Mouse (Mus musculus) spleen, adult 2 months (tissue): ENCODE data around the gene Cflar. TPM values are rescaled to one million over a fixed set of nuclear protein-coding genes. Genes with fewer than 3 reads are reported as not detected.
"Not testable (repeated sequence)": the region's sequence is repeated elsewhere in the genome, so short reads cannot be mapped to it uniquely, and the experiment has no call there.

Source experiments
- DNase-seq, 2 experiments: peaks; one replicate each; pipeline versions ENCODE4 v3.0.0 to v3.0.0-alpha.2; 2012 to 2021; ENCODE audit warnings: low spot score in 2 of 2, low read depth in 1 of 2
- H3K27ac ChIP-seq: fragments of 200-500 bp; 2 replicates; pipeline ENCODE4 v1.5.1; 2012; ENCODE audit warnings: low read length, inconsistent platforms; ENCODE audit not compliant: insufficient read depth
- H3K27me3 ChIP-seq: fragments of 200-500 bp; 2 replicates; pipeline ENCODE4 v1.6.1; 2012; ENCODE audit warnings: mild to moderate bottlenecking, moderate library complexity, low read length, inconsistent platforms; ENCODE audit not compliant: control insufficient read depth, insufficient read depth
- H3K36me3 ChIP-seq: fragments of 200-500 bp; 2 replicates; pipeline ENCODE4 v1.6.1; 2012; ENCODE audit warnings: mild to moderate bottlenecking, low read length, inconsistent platforms; ENCODE audit not compliant: control insufficient read depth, insufficient read depth
- H3K4me1 ChIP-seq: fragments of 200-500 bp; 2 replicates; pipeline ENCODE4 v1.6.1; 2011; ENCODE audit warnings: inconsistent platforms; ENCODE audit not compliant: control insufficient read depth, insufficient read depth, insufficient read length
- H3K4me3 ChIP-seq: fragments of 200-500 bp; 2 replicates; pipeline ENCODE4 v1.5.1; 2011; ENCODE audit warnings: mild to moderate bottlenecking, inconsistent platforms; ENCODE audit not compliant: insufficient read depth, insufficient read length; ENCODE audit errors: extremely low read depth
- CTCF ChIP-seq: fragments of 200-500 bp; IDR thresholded peaks from 2 replicates; pipeline ENCODE4 v1.5.1; 2011; ENCODE audit warnings: mild to moderate bottlenecking, inconsistent platforms; ENCODE audit not compliant: insufficient read depth, insufficient read length, insufficient replicate concordance; ENCODE audit errors: extremely low read depth
- POLR2A ChIP-seq: fragments of 200-500 bp; IDR thresholded peaks from 2 replicates; pipeline ENCODE4 v1.6.1; 2011; ENCODE audit warnings: low read depth, low read length, inconsistent platforms
- WGBS: fragments of 180-500 bp; shearing (Covaris S2); methylation state at CpG from one replicate; pipeline ENCODE4 v1.1.7; 2018; 5-methylcytosine and 5-hydroxymethylcytosine counted together
- polyA plus RNA-seq: library from polyadenylated mRNA; depleted of rRNA; stranded (reverse); fragments of >200 nt; gene quantifications from 2 replicates; pipeline ENCODE4 v1.2.3, GENCODE M21; 2012

The Cflar gene
- polyA plus RNA-seq, 1 experiment: 33.2 TPM

GRCm38 (mm10) chr1:58677575-58677974, 33.7 kb upstream of the Cflar start:
- no peak for TF ChIP-seq POLR2A
- no peak for TF ChIP-seq CTCF
- DNase-seq: peak; percentile 12 to 42

GRCm38 (mm10) chr1:58678412-58678811, 32.9 kb upstream of the Cflar start:
- H3K27ac ChIP-seq, H3K4me3 ChIP-seq, H3K4me1 ChIP-seq, DNase-seq, H3K27me3 ChIP-seq, H3K36me3 ChIP-seq: not testable (repeated sequence)
- 49% methylated on average over 5 of the region's 5 CpGs for WGBS

More at GRCm38 (mm10) chr1:58677575-58677974, 33.7 kb upstream of the Cflar start:
- H3K4me3 ChIP-seq: no peak overlapping the region
- H3K27me3 ChIP-seq: no peaks in the 10 kb centered on the region
- no peaks in the 10 kb centered on the region for H3K4me1 ChIP-seq
- 93% methylated on average over 1 of the region's 1 CpGs for WGBS
- H3K27ac ChIP-seq: no peak overlapping the region
- no peaks in the 10 kb centered on the region for H3K36me3 ChIP-seq

GRCm38 (mm10) chr1:58689426-58689825, 21.9 kb upstream of the Cflar start:
- TF ChIP-seq POLR2A: no peak
- TF ChIP-seq CTCF: no peak
- Histone ChIP-seq H3K4me3 (no peak overlapping the region), H3K36me3 (no peaks in the 10 kb centered on the region), H3K4me1 (no peaks in the 10 kb centered on the region), H3K27me3 (no peaks in the 10 kb centered on the region), H3K27ac (no peak overlapping the region)
- WGBS: 98% methylated on average over 1 of the region's 1 CpGs
- DNase-seq: no peak

- H3K4me3 ChIP-seq: no peak overlapping the region
- no peaks in the 10 kb centered on the region for H3K4me1 ChIP-seq
- TF ChIP-seq POLR2A (no peak), CTCF (no peak)
- 83% methylated on average over 6 of the region's 6 CpGs for WGBS
- H3K27ac ChIP-seq: no peak overlapping the region
- H3K27me3 ChIP-seq: no peaks in the 10 kb centered on the region
- no peak for DNase-seq
- no peaks in the 10 kb centered on the region for H3K36me3 ChIP-seq
Observed at GRCm38 (mm10) chr1:58690006-58690744, 21.1 kb upstream of the Cflar start.

- not testable (repeated sequence) for H3K4me3 ChIP-seq, H3K27me3 ChIP-seq, H3K27ac ChIP-seq, H3K36me3 ChIP-seq, H3K4me1 ChIP-seq, DNase-seq
- WGBS: 91% methylated on average over 3 of the region's 3 CpGs
Observed at GRCm38 (mm10) chr1:58690834-58691488, 20.3 kb upstream of the Cflar start.

- not testable (repeated sequence) for H3K4me1 ChIP-seq, H3K4me3 ChIP-seq, H3K36me3 ChIP-seq, H3K27me3 ChIP-seq, DNase-seq, H3K27ac ChIP-seq
- WGBS: 80% methylated on average over 1 of the region's 1 CpGs
Observed at GRCm38 (mm10) chr1:58691718-58692117, 19.6 kb upstream of the Cflar start.

- no peaks in the 10 kb centered on the region for H3K36me3 ChIP-seq
- H3K4me3 ChIP-seq: no peak overlapping the region
- 69% methylated on average over 1 of the region's 1 CpGs for WGBS
- DNase-seq: no peak
- no peaks in the 10 kb centered on the region for H3K4me1 ChIP-seq
- TF ChIP-seq CTCF (no peak), POLR2A (no peak)
- H3K27ac ChIP-seq: no peak overlapping the region
- no peaks in the 10 kb centered on the region for H3K27me3 ChIP-seq
Observed at GRCm38 (mm10) chr1:58693696-58694095, 17.6 kb upstream of the Cflar start.

- not testable (repeated sequence) for H3K27me3 ChIP-seq, DNase-seq, H3K4me1 ChIP-seq, H3K36me3 ChIP-seq, H3K4me3 ChIP-seq, H3K27ac ChIP-seq
- 85% methylated on average over 4 of the region's 4 CpGs for WGBS
Observed at GRCm38 (mm10) chr1:58695810-58696209, 15.5 kb upstream of the Cflar start, which contains the start of gene Als2cr12. Gene Als2cr12, minus strand, starts transcription at chr1:58695989.

GRCm38 (mm10) chr1:58697607-58698006, 13.7 kb upstream of the Cflar start:
- H3K4me3 ChIP-seq, H3K4me1 ChIP-seq, H3K36me3 ChIP-seq, H3K27me3 ChIP-seq, DNase-seq, H3K27ac ChIP-seq: not testable (repeated sequence)
- 27% methylated on average over 1 of the region's 1 CpGs for WGBS
